Mouse (Mus musculus): Measurements from ENCODE around the gene Rcsd1.

DNA sequence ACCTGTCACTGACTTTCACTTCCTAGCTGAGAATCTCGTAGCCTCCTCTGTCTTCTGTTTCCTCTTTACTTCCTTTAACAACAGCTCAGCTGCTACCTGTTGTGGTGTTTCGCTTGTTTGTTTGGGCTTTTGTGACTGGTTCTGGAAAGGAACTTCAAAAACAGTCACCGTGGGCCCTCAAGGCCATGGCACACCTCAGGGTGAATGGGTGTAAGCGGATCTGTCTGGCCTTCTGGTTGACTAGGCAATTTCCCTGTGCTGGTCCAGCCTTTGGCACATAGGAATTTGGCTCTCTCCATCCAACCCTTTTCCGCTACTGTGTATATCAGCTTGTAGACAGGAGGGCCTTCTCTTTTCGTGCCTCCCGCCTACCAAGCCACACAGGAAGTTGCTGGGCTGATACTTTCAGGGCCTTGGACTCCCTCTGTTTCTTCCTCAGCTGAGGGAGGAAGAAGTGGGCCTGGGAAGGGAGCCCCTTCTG is 3.6 kb downstream of the Rcsd1 start:
- no peak for TF ChIP-seq POLR2A (IDR thresholded peaks at IDR 0.05; ENCODE audit: low read depth, low read length)
- TF ChIP-seq CTCF (conservative IDR thresholded peaks at IDR 0.05; ENCODE audit: insufficient read depth, insufficient read length, low read depth, low read length), result no peak
